Mouse (Mus musculus) kidney, postnatal 0 days (tissue): Measurements from ENCODE around the gene Usp6nl. TPM values are rescaled to one million over a fixed set of nuclear protein-coding genes. Genes with fewer than 3 reads are reported as not detected.

Experiments
- ATAC-seq: fragments of 200-750 bp; cut with Nextera tagmentation; replicated peaks from 2 replicates; pipeline ENCODE4 v1.8.0; 2017; ENCODE audit warnings: low read depth, moderate number of reproducible peaks, moderate TSS enrichment, moderate library complexity; ENCODE audit not compliant: low FRiP score
- DNase-seq: peaks from one replicate; pipeline ENCODE4 v3.0.0-alpha.2; 2016; ENCODE audit warnings: low spot score
- H3K27ac ChIP-seq: fragments of 300-500 bp; sonication (generic); 2 replicates; pipeline ENCODE4 v1.5.1; 2014; ENCODE audit warnings: mild to moderate bottlenecking
- H3K27me3 ChIP-seq: fragments of 300-500 bp; sonication (generic); 2 replicates; pipeline ENCODE4 v1.6.1; 2014; ENCODE audit warnings: low read length, mixed read lengths; ENCODE audit not compliant: insufficient read depth
- H3K36me3 ChIP-seq: fragments of 300-500 bp; sonication (generic); 2 replicates; pipeline ENCODE4 v1.6.1; 2014; ENCODE audit warnings: low read length, mixed read lengths; ENCODE audit not compliant: insufficient read depth
- H3K4me1 ChIP-seq: fragments of 300-500 bp; sonication (generic); replicated peaks from 2 replicates; pipeline ENCODE4 v1.6.1; 2014; ENCODE audit warnings: antibody characterized with exemption, low read length, mixed read lengths; ENCODE audit not compliant: insufficient read depth
- H3K4me2 ChIP-seq: fragments of 300-500 bp; sonication (generic); 2 replicates; pipeline ENCODE4 v1.6.1; 2014; ENCODE audit warnings: mild to moderate bottlenecking, low read length, moderate library complexity, mixed read lengths
- H3K4me3 ChIP-seq: fragments of 300-500 bp; sonication (generic); replicated peaks from 2 replicates; pipeline ENCODE4 v1.5.1; 2014; ENCODE audit warnings: low read depth, low read length
- H3K9ac ChIP-seq: fragments of 300-500 bp; sonication (generic); 2 replicates; pipeline ENCODE4 v1.6.1; 2014; ENCODE audit warnings: low read depth, low read length
- H3K9me3 ChIP-seq: fragments of 300-500 bp; sonication (generic); replicated peaks from 2 replicates; pipeline ENCODE4 v1.6.1; 2016; ENCODE audit warnings: low read length, inconsistent platforms, mixed read lengths
- CTCF ChIP-seq: IDR thresholded peaks from 2 replicates; pipeline ENCODE4 v1.5.1; 2016; ENCODE audit warnings: antibody characterized with exemption, low read depth, mild to moderate bottlenecking, moderate library complexity
- WGBS: fragments of 180-500 bp; shearing (Covaris S2); extraction: QIAGEN DNeasy Blood & Tissue Kit; methylation state at CpG from one replicate; pipeline ENCODE4 v1.1.7; 2014; 5-methylcytosine and 5-hydroxymethylcytosine counted together
- polyA plus RNA-seq: library from polyadenylated mRNA; unstranded; fragments of >200 nt; fragmentation: Nextera tagmentation; extraction: Ambion mirVana; gene quantifications from 2 replicates; pipeline ENCODE4 v1.2.1, GENCODE M21; 2015

Gene Usp6nl
- polyA plus RNA-seq, 1 experiment from 2014 or later: 9.8 TPM

GRCm38 (mm10) chr2:6328927-6329326 is 6.5 kb downstream of the Usp6nl start:
- no peak for TF ChIP-seq CTCF
- H3K9me3 ChIP-seq: no peaks in the 10 kb centered on the region
- H3K9ac ChIP-seq: no peak overlapping the region
- ATAC-seq: no peak
- H3K36me3 ChIP-seq: no peaks in the 10 kb centered on the region
- DNase-seq: no peak
- H3K4me2 ChIP-seq: no peak overlapping the region
- 81% methylated on average over 7 of the region's 7 CpGs for WGBS
- H3K27me3 ChIP-seq: no peaks in the 10 kb centered on the region
- H3K27ac ChIP-seq: no peak overlapping the region
- peaks cover 18% of the 10 kb centered on the region; the same call in 1 of the 2 replicates for H3K4me1 ChIP-seq
- no peak overlapping the region for H3K4me3 ChIP-seq

- no peaks in the 10 kb centered on the region for H3K36me3 ChIP-seq
- DNase-seq: no peak
- H3K9ac ChIP-seq: no peak overlapping the region
- no peaks in the 10 kb centered on the region for H3K9me3 ChIP-seq
- no peak overlapping the region for H3K4me2 ChIP-seq
- peaks cover 15% of the 10 kb centered on the region for H3K4me1 ChIP-seq
- no peaks in the 10 kb centered on the region for H3K27me3 ChIP-seq
- H3K4me3 ChIP-seq: no peak overlapping the region
- WGBS: 63% methylated on average over 8 of the region's 8 CpGs
- no peak for TF ChIP-seq CTCF
- H3K27ac ChIP-seq: no peak overlapping the region
- ATAC-seq: no peak
Observed at GRCm38 (mm10) chr2:6330756-6331155, 8.3 kb downstream of the Usp6nl start.

GRCm38 (mm10) chr2:6331324-6332137 is 9.1 kb downstream of the Usp6nl start:
- H3K27ac ChIP-seq: peak overlapping the region; percentile 60
- H3K9me3 ChIP-seq: no peaks in the 10 kb centered on the region
- DNase-seq: peak; percentile 77
- TF ChIP-seq CTCF: no peak
- H3K4me1 ChIP-seq: peaks cover 15% of the 10 kb centered on the region
- H3K4me3 ChIP-seq: no peak overlapping the region
- ATAC-seq: peak; percentile 75
- H3K27me3 ChIP-seq: no peaks in the 10 kb centered on the region
- H3K4me2 ChIP-seq: no peak overlapping the region
- H3K36me3 ChIP-seq: no peaks in the 10 kb centered on the region
- WGBS: 18% methylated on average over 7 of the region's 7 CpGs
- no peak overlapping the region for H3K9ac ChIP-seq

GRCm38 (mm10) chr2:6333570-6333969 is 11.1 kb downstream of the Usp6nl start:
- TF ChIP-seq CTCF: no peak
- Histone ChIP-seq H3K4me1 (peaks cover 15% of the 10 kb centered on the region), H3K36me3 (0 out of 2 replicates have a peak, but pooled peaks cover 1% of the 10 kb centered on the region), H3K4me3 (no peak overlapping the region), H3K9me3 (no peaks in the 10 kb centered on the region), H3K27ac (no peak overlapping the region), H3K27me3 (no peaks in the 10 kb centered on the region), H3K9ac (no peak overlapping the region), H3K4me2 (no peak overlapping the region)
- DNase-seq: no peak
- no CpG with 5 or more reads among the region's 1 CpGs for WGBS
- ATAC-seq: no peak

- Histone ChIP-seq H3K4me2 (no peak overlapping the region), H3K27ac (no peak overlapping the region), H3K9ac (no peak overlapping the region), H3K36me3 (0 out of 2 replicates have a peak, but pooled peaks cover 2% of the 10 kb centered on the region), H3K9me3 (no peaks in the 10 kb centered on the region), H3K4me3 (no peak overlapping the region), H3K27me3 (no peaks in the 10 kb centered on the region), H3K4me1 (peaks cover 15% of the 10 kb centered on the region)
- DNase-seq: no peak
- 0 out of 2 replicates have a peak, but pooled peaks have one; percentile 52 for ATAC-seq
- 81% methylated on average over 6 of the region's 6 CpGs for WGBS
- TF ChIP-seq CTCF: no peak
Observed at GRCm38 (mm10) chr2:6334011-6334410, 11.5 kb downstream of the Usp6nl start.

- 71% methylated on average over 14 of the region's 14 CpGs for WGBS
- Histone ChIP-seq H3K9me3 (no peaks in the 10 kb centered on the region), H3K9ac (no peak overlapping the region), H3K36me3 (0 out of 2 replicates have a peak, but pooled peaks cover 2% of the 10 kb centered on the region), H3K4me1 (peaks cover 18% of the 10 kb centered on the region), H3K27me3 (no peaks in the 10 kb centered on the region), H3K4me3 (no peak overlapping the region), H3K4me2 (no peak overlapping the region), H3K27ac (no peak overlapping the region)
- DNase-seq: no peak
- ATAC-seq: no peak
- no peak for TF ChIP-seq CTCF
Observed at GRCm38 (mm10) chr2:6335032-6335735, 12.7 kb downstream of the Usp6nl start.
